Mouse (Mus musculus): ENCODE measurements around the gene Naaladl1. TPM values are rescaled to one million over a fixed set of nuclear protein-coding genes. Genes with fewer than 3 reads are reported as not detected.
A peak's percentile ranks its signal among the peaks of the same experiment; 100 is the strongest.

Gene Naaladl1
- under 1 TPM; 0.50 to 0.52 TPM for total RNA-seq (2021)

DNA sequence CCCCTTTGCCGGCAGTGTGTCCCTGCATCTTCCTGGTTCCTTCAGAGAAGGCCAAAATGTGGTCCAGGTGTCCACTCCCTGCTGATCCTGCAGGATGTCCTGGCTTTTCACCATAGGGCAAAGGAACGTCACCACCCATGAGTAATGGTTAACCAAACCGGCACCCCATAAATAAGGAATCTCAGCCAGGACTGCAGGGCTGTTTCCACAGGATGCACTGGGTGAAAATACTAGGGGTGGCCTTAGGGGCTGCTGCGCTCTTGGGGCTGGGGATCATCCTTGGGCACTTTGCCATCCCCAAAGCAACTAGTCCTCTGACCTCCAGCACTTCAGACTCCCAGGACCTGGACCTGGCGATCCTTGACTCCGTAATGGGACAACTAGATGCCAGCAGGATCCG lies at the start of gene Naaladl1:
Gene Naaladl1 (plus strand): TSS at position 197 of the 400 bp plus-strand sequence.
- DNase-seq, result no peak

- no peak for DNase-seq
Measured at GRCm38 (mm10) chr19:6056696-6057095, 48.9 kb upstream of the Naaladl1 start.

DNA sequence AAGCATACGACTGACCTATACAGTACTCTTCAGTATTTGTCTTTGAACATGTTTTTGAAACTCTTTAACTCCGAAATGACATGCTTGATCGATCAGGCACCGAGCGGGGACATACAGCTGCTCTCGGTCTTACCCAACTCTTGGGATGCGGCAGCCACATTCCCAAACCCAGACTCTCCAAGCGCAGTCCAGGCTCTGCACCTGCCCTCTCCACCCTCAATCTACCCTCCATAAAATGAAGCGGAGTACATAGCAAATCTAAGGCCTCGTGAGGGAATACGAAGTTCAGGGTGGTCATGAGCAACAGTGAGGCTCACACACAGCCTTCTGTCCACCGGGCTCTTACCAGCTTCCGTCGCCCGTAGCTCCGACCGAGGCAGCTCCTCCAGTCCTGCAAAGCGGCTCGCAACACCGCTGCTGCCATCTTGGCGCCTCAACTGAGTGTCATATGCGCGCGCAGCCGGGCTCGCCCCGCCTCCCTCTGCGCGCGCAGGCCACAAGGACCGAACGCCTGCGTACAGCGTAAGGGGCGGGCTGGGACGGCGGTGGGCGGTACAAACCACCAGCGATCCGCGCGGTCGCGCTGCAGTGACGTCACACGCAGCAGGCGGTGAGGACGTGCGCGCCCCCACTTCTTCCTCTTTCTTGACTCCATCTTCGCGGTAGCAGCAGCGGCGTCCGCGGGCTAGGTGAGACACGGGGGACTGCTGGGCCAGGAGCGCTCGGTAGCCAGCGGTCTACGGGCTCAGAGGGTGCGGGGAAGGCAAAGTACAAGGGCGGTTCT lies 48.1 kb upstream of the Naaladl1 start, which contains the start of the genes Mrpl49 and Fau:
Gene Mrpl49 (minus strand): TSS at position 473 of the 784 bp plus-strand sequence.
Gene Fau (plus strand): TSS at position 532 of the 784 bp plus-strand sequence.
- DNase-seq, result peak; percentile 99

GRCm38 (mm10) chr19:6058513-6058912 lies 47.1 kb upstream of the Naaladl1 start:
- no peak for DNase-seq

- DNase-seq, result no peak
Measured at GRCm38 (mm10) chr19:6058966-6059365, 46.6 kb upstream of the Naaladl1 start.

DNA sequence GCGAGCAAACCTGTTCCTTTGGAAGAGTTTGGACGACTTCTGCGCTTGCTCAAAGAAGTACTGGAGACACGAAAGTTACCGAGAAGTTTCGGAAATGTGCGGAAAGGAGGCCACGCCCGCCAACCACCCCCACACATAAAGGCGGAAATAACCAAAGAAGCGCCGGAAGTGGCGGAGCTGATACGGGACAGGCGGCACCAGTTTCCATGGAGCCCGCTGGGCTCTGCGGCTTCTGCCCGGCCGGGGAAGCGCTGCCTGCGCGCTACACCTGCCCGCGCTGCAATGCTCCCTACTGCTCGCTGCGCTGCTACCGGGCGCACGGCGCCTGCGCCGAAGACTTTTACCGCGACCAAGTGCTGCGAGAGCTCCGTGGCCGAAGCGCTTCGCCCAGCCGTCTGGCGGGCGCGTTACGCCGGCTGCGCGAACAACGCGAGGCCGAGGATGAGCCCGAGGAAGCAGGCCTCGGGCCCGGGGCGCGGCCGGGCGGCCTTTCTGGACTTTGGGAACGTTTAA lies 44.5 kb upstream of the Naaladl1 start, which contains the start of gene Znhit2:
Gene Znhit2 (plus strand): TSS at position 172 of the 513 bp plus-strand sequence.
- DNase-seq, result peak; percentile 94

DNA sequence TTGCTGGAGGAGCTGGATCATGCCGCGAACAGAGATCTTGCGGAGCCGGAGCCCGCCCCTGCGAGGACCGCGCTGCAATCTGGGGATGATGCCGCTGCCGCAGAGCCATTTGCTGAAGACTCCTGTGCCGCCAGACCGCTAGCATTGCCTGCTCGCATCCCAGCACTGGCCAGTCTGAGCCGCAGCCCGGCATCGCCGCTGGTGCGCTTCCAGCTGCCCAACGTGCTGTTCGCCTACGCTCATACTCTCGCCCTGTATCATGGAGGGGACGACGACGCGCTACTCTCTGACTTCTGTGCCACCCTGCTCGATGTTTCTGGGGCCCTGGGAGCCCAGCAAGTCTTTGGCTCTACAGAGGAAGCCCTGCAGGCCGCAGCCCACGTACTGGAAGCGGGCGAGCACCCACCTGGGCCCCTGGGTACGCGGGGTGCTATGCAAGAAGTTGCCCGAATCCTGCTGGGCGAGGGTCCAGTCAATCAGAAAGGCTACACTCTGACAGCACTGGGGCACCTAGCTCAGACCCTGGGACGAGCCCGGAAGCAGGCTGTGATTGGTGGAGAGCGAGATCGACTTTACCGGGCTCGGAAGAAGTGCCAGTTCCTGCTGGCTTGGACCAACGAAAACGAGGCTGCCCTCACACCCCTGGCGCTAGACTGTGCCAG lies 43.8 kb upstream of the Naaladl1 start:
- DNase-seq, result peak; percentile 49

DNA sequence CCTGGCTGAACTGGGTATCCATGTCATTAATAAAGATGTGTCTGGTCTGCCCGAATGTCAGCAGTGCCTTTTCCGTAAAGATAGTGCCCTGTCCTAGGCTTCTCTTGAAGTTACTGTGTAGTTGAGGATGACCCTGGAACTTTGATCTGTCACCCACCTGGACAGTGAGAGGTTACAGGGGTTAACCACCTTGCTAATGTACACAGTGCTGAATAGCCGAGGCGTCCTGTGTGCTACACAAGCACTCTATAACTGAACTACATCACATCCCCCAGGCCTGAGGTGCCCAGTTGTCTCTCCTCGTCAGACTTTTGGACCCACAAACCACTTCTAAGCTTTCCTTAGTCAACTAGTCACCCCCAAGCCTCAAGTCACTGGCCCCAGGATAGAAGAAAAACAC lies 43.2 kb upstream of the Naaladl1 start:
- no peak for DNase-seq

DNA sequence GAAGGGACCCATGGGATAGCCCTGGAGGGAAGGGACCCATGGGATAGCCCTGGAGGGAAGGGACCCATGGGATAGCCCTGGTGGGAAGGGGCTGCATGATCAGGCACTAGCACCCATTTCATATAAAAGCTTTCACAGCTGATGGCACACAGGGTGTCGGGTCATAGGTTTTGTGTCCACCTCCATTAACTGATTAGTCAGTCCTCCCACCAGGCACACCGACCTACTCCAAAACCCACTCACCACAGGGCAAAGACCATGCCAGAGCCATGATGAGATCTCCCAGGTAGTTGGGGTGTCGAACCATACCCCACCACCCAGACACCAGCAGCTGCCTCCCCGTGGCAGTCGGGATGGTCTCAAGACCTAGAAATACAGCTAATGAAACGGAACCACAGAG lies 42.5 kb upstream of the Naaladl1 start:
- no peak for DNase-seq

- DNase-seq, result no peak
Measured at GRCm38 (mm10) chr19:6066571-6066970, 39.0 kb upstream of the Naaladl1 start.

DNA sequence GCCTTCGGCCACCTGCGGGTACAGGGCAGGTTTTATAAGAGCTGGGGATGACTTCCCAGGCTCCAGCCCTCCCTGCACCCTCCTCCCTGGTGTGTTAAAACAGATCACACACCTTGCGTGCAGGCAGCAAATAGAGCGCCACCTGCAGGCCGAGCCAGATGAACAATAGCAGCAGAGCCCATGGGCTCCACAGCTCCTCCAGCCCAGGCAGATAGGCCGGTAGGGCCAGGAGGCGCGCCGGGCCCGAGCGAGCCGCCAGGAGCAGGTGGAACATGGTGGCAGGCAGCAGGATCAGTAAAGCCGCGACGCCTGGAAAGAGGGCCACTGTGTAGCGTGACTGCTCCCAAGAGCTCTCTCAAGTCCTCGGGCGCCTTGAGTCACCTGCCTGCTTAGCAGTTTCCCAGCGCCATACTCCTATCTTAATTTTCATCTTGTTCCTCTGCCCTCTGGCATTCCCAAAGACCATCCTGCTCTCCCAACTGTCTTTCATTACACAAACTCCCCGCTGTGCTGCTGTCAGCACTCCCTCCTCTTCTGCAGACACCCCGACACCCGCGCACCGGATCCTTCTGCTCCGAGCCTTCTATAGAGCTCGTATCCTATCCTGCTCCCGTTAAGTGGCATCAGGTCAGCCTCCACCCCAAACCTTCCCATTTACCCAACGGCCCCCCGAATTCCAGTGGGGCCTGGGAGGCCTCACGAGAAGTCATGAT lies 38.4 kb upstream of the Naaladl1 start:
- peak; percentile 86 for DNase-seq

- peak; percentile 91 for DNase-seq
Measured at GRCm38 (mm10) chr19:6067724-6068415, 37.7 kb upstream of the Naaladl1 start, which contains the start of gene Tm7sf2. Gene Tm7sf2 (minus strand): TSS chr19:6068373.

- DNase-seq, result no peak
Measured at GRCm38 (mm10) chr19:6068951-6069350, 36.6 kb upstream of the Naaladl1 start.

DNA sequence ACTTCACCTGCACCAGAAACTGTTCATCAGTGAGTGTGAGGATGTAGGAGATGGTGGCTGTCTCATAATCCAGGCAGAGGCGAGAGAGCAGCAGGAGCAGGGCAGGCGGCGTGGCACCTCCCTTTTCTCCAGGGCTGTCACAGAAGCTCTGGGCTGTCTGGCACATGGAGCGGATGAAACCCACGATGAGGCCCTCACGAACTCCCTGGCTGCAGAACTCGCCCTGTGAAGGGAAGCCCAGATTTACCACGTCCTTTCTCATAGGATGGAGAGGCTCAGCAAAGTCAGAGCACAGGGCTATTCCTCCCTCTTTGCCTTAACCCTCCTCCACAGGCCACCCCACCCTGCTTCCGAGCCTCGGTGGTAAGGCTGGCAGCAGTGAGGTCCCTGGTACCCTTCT lies 35.7 kb upstream of the Naaladl1 start:
- no peak for DNase-seq

- DNase-seq, result no peak
Measured at GRCm38 (mm10) chr19:6070571-6071250, 34.9 kb upstream of the Naaladl1 start.

DNA sequence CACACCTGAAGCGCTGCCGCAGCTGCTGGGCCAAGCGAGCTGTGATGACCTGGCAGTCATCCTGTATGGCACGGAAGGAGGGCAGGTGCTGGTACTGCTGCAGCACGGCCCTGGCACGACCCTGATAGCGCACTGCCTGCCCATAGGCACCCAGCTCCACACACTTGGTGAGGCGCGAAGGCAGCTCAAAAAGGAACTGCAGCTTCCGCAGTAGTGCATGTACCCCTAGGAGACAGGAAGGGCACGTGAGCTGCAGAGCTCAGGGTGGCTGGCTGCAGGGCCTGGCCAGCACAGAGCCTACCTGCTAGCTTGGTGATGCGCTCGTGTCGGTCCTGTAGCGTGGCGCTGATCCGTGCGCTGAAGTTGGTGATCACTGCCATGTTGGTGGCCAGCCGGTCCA lies 34.3 kb upstream of the Naaladl1 start:
- DNase-seq, result no peak

DNA sequence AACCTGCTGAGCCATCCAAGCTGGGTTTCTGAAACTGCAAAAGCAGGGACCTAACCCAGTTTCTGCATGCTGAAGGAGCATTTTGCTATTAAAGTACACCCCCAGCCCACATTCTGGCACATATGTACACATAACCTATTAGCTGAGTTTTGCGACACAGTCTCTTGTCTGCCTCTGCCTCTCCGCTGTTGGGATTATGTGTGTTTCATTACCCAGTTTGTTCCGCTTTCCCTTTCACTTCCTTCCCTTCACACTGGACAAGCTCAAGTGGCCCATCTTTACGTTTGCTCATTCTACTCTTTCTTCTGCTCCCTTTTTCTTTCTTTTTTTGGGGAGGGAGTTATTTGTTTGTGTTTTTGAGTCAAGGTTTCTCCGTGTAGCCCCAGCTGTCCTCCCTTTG lies 31.7 kb upstream of the Naaladl1 start:
- DNase-seq, result no peak

DNA sequence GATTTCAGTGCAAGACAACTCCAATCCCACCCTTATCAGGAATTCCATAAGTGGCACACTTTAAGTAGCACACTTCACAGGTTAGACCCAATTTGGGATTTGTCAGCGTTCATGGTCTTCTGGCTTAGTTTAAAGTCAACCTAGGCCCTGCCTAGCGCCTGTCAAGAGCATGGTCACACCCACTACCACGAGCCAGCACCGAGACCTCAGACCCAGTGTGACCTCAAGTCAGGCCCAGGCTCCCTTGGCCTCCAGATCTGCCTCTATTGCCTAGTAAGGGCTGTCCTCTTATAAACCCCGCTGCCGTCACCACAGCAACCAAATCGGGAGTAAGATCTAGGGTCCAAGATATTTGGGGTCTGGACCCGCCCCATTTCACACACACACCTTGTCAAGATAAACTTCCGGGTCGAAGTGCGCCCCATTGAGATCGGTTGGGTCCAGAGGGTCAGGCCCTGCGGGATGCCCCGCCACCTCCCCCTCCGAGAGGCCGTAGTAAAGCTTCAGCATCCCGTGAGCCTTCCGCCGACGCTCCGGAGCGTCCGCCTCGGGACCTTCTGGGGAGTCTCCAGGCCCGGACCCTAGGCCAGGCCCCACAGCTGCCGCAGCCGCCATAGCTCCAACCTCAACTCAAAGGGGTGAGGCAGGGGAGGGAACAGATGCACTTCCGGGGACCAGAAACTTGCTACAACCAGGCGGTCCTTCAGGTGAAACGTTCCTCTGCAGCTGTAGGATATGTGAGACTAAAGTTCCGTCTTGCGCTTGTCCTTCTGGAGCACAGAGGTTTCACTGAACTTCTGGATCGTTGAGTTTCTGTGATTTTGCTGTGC lies 28.8 kb upstream of the Naaladl1 start, which contains the start of gene Vps51:
Gene Vps51 (minus strand): TSS at position 668 of the 830 bp plus-strand sequence.
- peak; percentile 90 for DNase-seq

- no peak for DNase-seq
Measured at GRCm38 (mm10) chr19:6079983-6080480, 25.6 kb upstream of the Naaladl1 start, which contains the start of gene Tmem262. Gene Tmem262 (plus strand): TSS chr19:6080033.

DNA sequence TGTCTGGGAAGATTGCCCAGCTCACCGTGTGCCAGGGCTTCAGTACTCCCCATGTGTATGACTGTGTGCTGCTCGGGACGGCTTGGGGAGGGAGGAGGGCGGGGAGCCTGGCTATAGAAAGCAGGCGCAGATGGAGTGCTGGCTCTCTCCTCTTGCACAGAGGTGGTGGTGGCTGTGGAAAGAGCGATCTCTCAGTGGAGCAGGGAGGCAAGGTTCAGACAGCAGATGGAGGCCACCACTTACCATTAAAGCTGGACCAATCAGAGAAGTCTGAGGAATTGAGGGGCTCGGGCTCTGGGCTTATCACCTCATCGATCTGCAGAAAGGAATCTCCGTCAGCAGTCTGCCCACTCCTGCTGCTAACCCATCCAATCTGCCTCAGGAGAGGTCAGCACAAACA lies 23.4 kb upstream of the Naaladl1 start, which contains the start of gene Gm28374:
Gene Gm28374 (minus strand): TSS at position 101 of the 400 bp plus-strand sequence.
- no peak for DNase-seq

All from heart, postnatal 4 days (tissue).